Mouse (Mus musculus) heart, embryonic 11.5 days (tissue): ENCODE measurements at regions not wholly inside any gene's neighbourhood (a gene's known extent, or its start where the extent isn't known, plus 50 kb on each side); places are given as distances from the start of the nearest gene placed in this dataset.

ENCODE experiments used
- ATAC-seq: fragments of 200-750 bp; cut with Nextera tagmentation; replicated peaks from 2 replicates; pipeline ENCODE4 v1.8.0; 2017; ENCODE audit warnings: moderate library complexity; ENCODE audit not compliant: insufficient number of reproducible peaks, low FRiP score, low TSS enrichment
- H3K27ac ChIP-seq: fragments of 300-500 bp; sonication (generic); 2 replicates; pipeline ENCODE4 v1.5.1; 2014; ENCODE audit warnings: mild to moderate bottlenecking, low read depth, low read length
- H3K27me3 ChIP-seq: fragments of 300-500 bp; sonication (generic); 2 replicates; pipeline ENCODE4 v1.6.1; 2014; ENCODE audit warnings: mild to moderate bottlenecking, low read length, mixed read lengths; ENCODE audit not compliant: control insufficient read depth, insufficient read depth
- H3K36me3 ChIP-seq: fragments of 300-500 bp; sonication (generic); 2 replicates; pipeline ENCODE4 v1.6.1; 2014; ENCODE audit warnings: mild to moderate bottlenecking, low read length, moderate library complexity, mixed read lengths; ENCODE audit not compliant: control insufficient read depth, insufficient read depth
- H3K4me1 ChIP-seq: fragments of 300-500 bp; sonication (generic); 2 replicates; pipeline ENCODE4 v1.6.1; 2014; ENCODE audit warnings: low read length; ENCODE audit not compliant: control insufficient read depth, insufficient read depth
- H3K4me2 ChIP-seq: fragments of 300-500 bp; sonication (generic); 2 replicates; pipeline ENCODE4 v1.6.1; 2014; ENCODE audit warnings: mild to moderate bottlenecking, moderate library complexity
- H3K4me3 ChIP-seq: fragments of 300-500 bp; sonication (generic); 2 replicates; pipeline ENCODE4 v1.5.1; 2014; ENCODE audit warnings: low read depth, low read length
- H3K9ac ChIP-seq: fragments of 300-500 bp; sonication (generic); 2 replicates; pipeline ENCODE4 v1.6.1; 2014; ENCODE audit warnings: mild to moderate bottlenecking, low read depth, low read length, moderate library complexity
- H3K9me3 ChIP-seq: fragments of 300-500 bp; sonication (generic); replicated peaks from 2 replicates; pipeline ENCODE4 v1.6.1; 2016; ENCODE audit warnings: low read length; ENCODE audit not compliant: control insufficient read depth
- WGBS: fragments of 180-500 bp; shearing (Covaris S2); extraction: QIAGEN DNeasy Blood & Tissue Kit; methylation state at CpG from one replicate; pipeline ENCODE4 v1.1.7; 2014; ENCODE audit not compliant: insufficient replicate concordance; 5-methylcytosine and 5-hydroxymethylcytosine counted together

DNA sequence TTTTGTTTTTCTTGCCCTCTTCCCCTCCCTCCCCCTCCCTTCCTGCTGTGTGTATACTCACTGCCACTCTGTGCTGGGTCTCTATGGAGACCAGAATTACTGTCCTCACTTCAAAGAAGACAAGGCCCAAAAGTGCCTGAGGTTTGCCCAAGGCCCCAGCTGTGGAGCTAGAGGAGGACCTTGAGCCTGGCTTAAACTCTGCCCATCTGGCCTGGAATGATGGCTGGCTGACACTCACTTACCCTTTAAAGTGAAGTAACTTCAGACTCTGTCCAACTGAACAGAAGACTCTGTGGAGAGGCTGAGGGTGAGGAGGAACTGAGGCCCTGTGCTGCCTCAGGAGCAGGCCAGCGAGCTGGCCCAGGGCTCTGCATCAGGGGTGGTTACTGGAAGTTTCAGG is 61.8 kb upstream of the Itga11 start:
- H3K27me3 ChIP-seq: no peaks in the 10 kb centered on the region
- 0 out of 2 replicates have a peak, but pooled peaks cover 3% of the 10 kb centered on the region for H3K4me1 ChIP-seq
- H3K4me2 ChIP-seq: no peak overlapping the region
- H3K27ac ChIP-seq: no peak overlapping the region
- no peaks in the 10 kb centered on the region; the same call in 1 of the 2 replicates for H3K9me3 ChIP-seq
- ATAC-seq: no peak
- no peak overlapping the region for H3K4me3 ChIP-seq
- WGBS: 65% methylated on average over 1 of the region's 1 CpGs
- no peak overlapping the region for H3K9ac ChIP-seq
- H3K36me3 ChIP-seq: no peaks in the 10 kb centered on the region

DNA sequence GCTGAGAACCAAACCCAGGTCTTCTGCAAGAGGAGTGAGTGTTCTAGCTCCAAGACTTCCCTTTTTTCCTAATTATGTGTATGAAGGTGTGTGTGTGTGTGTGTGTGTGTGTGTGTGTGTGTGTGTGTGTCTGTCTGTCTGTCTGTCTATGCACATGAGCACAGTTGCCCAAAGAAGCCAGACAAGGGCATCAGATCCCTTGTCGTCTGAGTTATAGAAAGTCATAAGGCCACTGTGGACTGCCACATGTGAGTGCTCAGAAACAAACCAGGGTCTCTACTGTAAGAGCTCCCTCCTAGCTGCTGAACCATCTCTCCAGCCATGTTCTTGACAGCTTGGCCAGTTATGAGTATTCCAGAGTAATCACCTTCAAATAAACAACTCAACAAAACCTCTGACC is 58.6 kb upstream of the Itga11 start:
- 70% methylated on average over 1 of the region's 1 CpGs for WGBS
- Histone ChIP-seq H3K27me3 (no peaks in the 10 kb centered on the region), H3K36me3 (no peaks in the 10 kb centered on the region), H3K4me1 (no peaks in the 10 kb centered on the region), H3K9me3 (no peaks in the 10 kb centered on the region), H3K4me2 (no peak overlapping the region), H3K27ac (no peak overlapping the region), H3K9ac (no peak overlapping the region), H3K4me3 (no peak overlapping the region)
- no peak for ATAC-seq

DNA sequence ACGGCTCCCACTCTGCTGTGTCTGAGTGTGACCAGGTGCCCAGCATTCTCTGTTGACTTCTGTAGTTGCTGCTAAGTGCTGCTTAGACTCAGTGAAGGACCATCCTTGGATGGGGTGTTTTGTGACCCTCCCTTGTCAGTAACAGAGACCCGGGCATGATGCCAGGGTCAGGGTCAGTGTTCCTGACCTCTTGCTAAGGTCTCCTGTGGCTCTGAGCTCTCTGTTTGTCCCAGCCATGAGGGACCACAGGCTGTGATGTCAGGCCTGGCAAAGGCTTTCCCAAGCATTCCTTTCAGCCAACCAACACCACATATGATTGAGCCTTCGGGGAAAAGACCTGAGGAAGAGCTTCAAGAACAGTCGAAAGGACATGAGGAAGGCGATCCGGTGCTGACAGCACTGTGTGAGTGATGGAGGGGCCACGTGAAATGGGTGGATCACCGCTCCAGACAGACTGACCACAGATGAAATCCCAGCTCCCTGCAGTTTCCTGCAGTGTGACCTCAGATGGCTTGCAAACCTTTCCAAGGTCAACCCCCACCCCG is 56.7 kb upstream of the Itga11 start:
- 68% methylated on average over 9 of the region's 9 CpGs for WGBS
- H3K4me3 ChIP-seq: no peak overlapping the region
- no peaks in the 10 kb centered on the region for H3K4me1 ChIP-seq
- H3K9ac ChIP-seq: no peak overlapping the region
- no peak overlapping the region for H3K27ac ChIP-seq
- H3K4me2 ChIP-seq: no peak overlapping the region
- no peak for ATAC-seq
- H3K36me3 ChIP-seq: no peaks in the 10 kb centered on the region
- no peaks in the 10 kb centered on the region for H3K27me3 ChIP-seq
- no peaks in the 10 kb centered on the region for H3K9me3 ChIP-seq

DNA sequence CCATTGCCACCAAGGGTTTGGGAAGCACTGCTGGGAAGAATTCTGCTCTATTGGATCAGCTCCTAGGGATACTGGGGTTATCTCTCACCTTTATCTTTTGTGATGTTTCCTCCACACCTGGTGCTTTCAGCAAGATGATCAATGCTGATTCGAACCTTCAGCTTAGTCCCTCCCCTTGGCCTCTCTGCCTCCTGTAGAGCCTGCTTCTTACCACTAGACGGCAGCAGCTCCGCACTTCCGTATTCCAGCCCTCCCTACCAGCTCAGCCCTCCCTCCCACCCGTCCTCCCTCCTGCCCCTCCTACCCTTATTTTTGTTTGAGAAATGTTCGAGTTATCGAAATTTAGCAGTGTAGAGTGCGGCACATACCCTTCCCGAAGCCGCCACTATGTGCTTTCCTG is 55.5 kb upstream of the Itga11 start:
- Histone ChIP-seq H3K27ac (no peak overlapping the region), H3K4me1 (no peaks in the 10 kb centered on the region), H3K4me2 (no peak overlapping the region), H3K9ac (no peak overlapping the region), H3K27me3 (no peaks in the 10 kb centered on the region), H3K9me3 (no peaks in the 10 kb centered on the region), H3K4me3 (no peak overlapping the region), H3K36me3 (no peaks in the 10 kb centered on the region)
- WGBS: 51% methylated on average over 10 of the region's 10 CpGs
- no peak for ATAC-seq

DNA sequence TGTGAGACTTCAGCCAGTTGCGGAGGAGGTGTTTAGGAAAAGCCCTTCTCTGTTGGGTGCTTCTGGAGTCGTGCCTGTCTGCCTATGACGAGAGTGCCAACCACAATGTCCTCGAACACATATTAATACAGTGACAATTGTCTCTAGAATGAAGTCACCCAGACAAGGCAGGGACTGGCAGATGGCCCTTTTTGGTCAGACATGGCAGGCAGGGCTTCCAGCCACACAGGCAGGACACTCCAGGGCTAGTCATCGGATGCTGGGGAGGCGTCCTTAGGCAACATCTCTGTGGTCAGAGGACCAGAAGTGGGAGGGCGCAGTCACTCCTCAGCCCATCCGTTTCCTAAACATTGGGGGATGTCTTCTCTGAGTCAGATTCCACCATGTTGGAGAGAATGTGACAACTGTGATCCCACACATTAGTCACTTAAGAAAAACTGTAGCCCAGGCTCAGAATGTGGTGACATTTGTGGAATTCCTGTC is 53.0 kb upstream of the Itga11 start:
- Histone ChIP-seq H3K9ac (no peak overlapping the region), H3K4me1 (peaks cover 3% of the 10 kb centered on the region; the same call in 1 of the 2 replicates), H3K4me2 (no peak overlapping the region), H3K36me3 (no peaks in the 10 kb centered on the region), H3K9me3 (no peaks in the 10 kb centered on the region), H3K27ac (no peak overlapping the region), H3K4me3 (no peak overlapping the region), H3K27me3 (no peaks in the 10 kb centered on the region)
- WGBS: 68% methylated on average over 8 of the region's 8 CpGs
- no peak for ATAC-seq

DNA sequence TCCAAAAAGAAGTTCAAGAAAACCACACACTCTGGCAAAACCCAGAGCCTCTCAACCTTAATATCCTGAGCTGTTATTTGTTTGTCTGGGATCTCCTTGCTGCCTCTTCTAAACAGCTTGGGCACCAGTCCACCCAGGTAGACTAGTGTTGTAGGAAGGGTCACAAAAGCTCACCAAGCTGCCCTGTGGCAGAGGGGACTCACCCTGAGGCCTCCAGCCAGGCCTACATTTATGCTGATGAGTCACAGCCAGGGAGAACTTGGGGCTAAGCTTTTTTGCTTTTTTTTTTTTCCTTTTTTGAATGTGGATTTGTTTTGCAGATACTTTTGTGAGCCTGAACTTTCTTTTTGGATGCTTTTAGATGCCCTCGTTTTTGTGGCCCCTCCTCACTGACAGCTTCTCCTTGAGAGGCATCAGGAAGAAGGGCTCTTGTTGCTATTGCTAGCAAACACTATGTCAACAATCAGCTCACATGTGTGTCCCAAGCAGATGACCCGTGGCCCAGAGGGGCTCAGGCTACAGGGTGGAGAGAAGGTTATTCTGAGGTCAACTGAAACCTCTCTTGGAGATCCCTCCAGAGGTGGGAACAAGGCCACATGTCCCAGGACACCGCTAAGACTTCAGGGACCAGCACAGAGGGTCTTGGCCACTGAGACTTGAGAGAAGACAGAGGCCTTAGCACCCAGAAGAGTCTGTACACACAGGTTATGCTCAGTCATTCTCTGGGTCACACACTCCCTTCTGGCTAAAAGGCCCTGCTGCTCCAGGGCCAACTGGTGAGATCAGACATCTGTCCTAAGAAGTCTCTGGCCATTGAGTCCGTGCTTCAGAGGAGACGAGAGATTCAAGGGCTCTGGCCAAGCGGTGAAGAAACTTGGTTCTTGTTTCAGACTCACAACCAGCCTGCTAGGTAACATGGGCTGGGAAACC is 50.3 kb upstream of the Itga11 start:
- H3K4me3 ChIP-seq: no peak overlapping the region
- H3K9me3 ChIP-seq: no peaks in the 10 kb centered on the region
- H3K4me1 ChIP-seq: peaks cover 9% of the 10 kb centered on the region
- H3K36me3 ChIP-seq: no peaks in the 10 kb centered on the region
- no peak overlapping the region for H3K4me2 ChIP-seq
- no peak overlapping the region for H3K27ac ChIP-seq
- H3K9ac ChIP-seq: no peak overlapping the region
- ATAC-seq: no peak
- 52% methylated on average over 6 of the region's 6 CpGs for WGBS
- no peaks in the 10 kb centered on the region for H3K27me3 ChIP-seq
